Mouse (Mus musculus) spleen, postnatal 10 days (tissue): ENCODE measurements around the gene Mettl16.

Experiments used
- DNase-seq, 2 experiments: peaks; one replicate each; pipeline ENCODE4 v3.0.0; 2021 to 2022; ENCODE audit warnings: low spot score in 2 of 2

The Mettl16 gene

DNA sequence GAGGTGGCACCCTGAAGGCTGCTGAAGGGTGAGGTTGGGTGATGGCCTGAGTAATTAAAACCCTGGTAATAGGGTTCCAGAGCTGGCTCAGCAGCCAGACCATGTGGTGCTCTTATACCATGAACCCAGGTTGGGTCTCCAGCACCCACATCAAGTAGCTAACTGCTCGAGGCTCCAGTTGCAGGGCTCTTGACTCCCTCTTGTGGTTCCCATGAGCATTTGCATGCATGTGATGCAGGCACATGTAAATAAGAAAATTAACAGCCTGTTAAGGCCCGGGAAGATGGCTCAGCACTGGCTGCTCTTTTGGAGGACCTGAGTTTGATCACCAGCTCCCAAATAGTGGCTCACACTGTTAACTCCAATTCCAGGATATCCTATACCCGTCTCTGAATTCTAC is 75.2 kb downstream of the Mettl16 start:
- no peak for DNase-seq

GRCm38 (mm10) chr11:74847919-74848521 is 77.4 kb downstream of the Mettl16 start:
- peak; percentile 82 to 86 for DNase-seq

GRCm38 (mm10) chr11:74850998-74851661 is 80.5 kb downstream of the Mettl16 start:
- no peak for DNase-seq

- no peak for DNase-seq
Observed at GRCm38 (mm10) chr11:74857756-74858155, 87.1 kb downstream of the Mettl16 start.

DNA sequence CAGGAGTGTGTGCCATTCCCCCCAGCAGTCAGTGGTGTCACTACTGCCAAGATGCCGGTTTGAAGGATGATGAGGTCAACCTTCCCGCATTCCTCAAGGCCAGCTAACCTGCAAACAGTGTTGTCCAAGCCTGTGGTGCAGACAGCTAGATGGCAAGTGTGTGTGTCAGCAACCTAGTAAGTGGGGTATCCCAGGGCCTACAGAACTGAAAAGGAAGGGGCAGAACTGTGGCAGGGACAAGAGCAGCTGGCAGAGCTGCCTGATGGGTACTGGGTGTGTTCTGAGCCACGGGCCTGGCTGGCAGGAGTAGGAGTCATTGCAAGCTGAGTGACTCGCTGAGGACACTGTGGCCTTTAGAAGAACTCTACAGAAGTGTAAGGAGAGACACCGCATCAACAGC is 91.5 kb downstream of the Mettl16 start:
- DNase-seq = no peak

DNA sequence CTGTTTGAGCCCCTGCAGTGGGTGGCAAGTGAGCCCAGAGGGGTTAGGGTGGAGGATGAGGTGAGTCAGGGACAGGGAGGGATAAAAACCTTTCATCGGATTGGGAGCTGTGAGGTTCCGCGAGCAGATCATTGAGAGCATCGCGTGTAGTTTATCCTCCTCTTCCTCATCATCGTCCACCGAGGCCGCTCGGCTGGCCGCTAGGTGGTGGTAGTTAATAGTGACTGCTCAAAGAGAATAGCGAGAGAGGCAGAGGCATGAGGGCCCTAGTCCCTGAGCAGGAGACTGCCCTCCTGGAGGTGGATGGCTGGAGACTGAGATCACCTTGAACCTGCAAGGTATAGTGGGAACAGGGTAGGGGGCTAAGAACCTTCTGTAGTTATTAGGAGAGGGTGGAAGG is 92.8 kb downstream of the Mettl16 start:
- DNase-seq = no peak

GRCm38 (mm10) chr11:74864421-74864820 is 93.8 kb downstream of the Mettl16 start:
- no peak for DNase-seq

DNA sequence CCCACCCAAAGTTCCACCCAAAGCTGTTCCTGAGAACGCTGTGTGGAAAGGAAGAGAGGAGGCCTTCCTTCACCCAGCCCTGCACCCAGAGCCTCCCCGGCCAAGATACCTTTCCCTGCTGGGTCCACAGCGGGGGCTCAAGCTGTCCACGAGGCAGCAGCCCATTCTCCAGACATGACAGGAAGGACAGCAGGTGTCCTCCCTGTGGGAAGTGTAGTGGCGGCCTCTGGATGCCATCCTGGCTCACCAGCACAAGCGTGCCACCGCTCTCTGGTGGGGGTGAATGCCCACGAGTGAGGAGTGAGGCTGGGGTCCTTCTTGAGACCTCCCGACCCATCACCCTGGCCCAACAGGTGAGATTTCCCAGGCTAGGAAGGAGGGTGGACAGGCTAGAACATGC is 94.6 kb downstream of the Mettl16 start:
- DNase-seq = no peak

GRCm38 (mm10) chr11:74866640-74867039 is 96.0 kb downstream of the Mettl16 start:
- no peak for DNase-seq

DNA sequence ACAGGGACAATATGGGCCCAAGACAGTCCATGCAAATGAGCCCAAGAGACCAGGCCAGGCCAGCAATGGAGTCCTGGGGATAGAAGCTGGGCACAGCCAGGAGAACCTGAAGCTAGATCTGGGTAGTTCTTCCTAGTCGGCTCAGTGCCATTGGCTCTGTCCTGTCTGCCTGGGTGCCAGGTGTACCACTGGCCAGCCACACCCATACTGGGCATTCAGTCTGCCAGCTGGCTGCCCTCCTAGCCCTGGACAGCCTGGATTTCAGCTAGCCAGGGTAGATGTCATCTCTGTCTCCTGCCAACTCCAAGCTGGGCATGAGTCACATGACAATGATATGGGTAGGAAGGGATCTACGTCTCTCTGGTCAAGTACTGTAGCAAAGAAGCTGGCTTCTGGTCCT is 96.6 kb downstream of the Mettl16 start:
- no peak for DNase-seq

GRCm38 (mm10) chr11:74868046-74868760 is 97.6 kb downstream of the Mettl16 start:
- no peak for DNase-seq

DNA sequence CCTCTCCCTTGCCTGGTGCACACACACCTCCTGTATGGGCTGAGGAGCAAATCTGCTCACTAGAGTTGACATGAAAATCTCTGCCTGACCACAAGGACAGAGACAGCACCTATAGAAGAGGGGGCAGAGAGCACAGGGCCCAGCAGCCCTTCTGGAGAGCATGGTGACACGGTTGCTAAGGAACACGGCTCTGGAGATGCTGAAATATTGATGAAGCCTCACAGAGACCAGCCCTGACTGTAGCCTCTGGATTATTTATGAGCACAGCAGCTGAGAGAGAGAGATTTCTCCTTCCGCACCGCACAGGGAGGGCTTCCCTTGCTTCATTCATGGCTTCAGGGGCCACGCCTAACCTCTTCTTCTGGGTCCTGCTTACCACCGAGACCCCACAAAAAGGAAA is 99.0 kb downstream of the Mettl16 start:
- DNase-seq = no peak

- no peak for DNase-seq
Observed at GRCm38 (mm10) chr11:74870544-74870943, 99.9 kb downstream of the Mettl16 start.

DNA sequence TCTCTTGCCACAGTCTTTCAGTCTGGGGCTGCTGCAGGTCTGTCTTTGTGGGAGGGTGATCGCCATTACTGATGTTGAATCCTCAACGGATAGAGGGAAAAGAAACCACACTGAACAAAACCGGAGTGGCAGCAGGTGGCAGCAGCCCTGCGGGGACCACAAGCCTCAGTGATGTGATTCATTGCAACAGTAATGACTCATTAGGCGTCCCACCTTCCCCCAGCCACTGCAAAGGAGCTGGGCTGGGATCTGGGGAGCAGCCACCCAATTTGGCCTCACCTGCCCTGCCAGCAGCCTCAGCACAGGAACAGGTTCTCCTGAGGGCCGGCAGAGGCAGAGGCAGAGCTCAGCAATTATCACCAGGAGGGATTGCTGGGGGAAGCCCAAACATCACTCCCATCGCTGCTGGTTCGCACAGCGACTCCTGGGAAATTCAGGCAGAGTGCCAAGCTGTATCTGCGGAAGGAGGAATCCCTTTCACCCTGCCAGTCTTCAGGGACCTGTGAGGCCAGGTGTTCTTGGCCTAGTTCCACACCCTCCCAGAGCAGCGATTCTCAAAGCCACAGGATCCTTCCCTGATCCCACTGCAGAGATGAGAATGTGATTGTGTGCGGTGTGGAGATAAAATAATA is 100.5 kb downstream of the Mettl16 start:
- no peak for DNase-seq

DNA sequence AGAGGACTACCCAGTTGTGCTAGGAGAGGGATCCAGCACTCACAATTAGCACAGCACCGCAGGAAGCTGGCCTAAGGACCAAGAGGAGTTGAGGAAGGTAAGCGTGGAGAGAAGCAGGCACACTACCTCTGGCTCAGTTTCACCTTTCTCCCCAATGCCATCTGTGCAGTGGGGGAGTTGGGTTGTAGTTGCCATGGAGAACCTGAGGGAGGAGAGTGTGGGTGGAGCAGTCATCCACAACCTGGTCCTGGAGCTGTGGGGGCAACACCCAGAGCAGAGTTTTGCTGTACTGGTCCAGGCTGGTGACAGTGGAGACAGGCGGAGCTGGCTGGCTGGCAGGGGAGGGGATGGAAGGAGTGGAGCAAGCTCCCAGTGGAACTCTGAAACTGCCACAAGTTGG is 104.0 kb downstream of the Mettl16 start:
- no peak for DNase-seq

GRCm38 (mm10) chr11:74876801-74877200 is 106.2 kb downstream of the Mettl16 start:
- no peak for DNase-seq
